Mouse (Mus musculus): Measurements from ENCODE around the gene Tmem52. TPM values are rescaled to one million over a fixed set of nuclear protein-coding genes. Genes with fewer than 3 reads are reported as not detected.

Tmem52 gene
- polyA plus RNA-seq, 1 experiment = not detected

DNA sequence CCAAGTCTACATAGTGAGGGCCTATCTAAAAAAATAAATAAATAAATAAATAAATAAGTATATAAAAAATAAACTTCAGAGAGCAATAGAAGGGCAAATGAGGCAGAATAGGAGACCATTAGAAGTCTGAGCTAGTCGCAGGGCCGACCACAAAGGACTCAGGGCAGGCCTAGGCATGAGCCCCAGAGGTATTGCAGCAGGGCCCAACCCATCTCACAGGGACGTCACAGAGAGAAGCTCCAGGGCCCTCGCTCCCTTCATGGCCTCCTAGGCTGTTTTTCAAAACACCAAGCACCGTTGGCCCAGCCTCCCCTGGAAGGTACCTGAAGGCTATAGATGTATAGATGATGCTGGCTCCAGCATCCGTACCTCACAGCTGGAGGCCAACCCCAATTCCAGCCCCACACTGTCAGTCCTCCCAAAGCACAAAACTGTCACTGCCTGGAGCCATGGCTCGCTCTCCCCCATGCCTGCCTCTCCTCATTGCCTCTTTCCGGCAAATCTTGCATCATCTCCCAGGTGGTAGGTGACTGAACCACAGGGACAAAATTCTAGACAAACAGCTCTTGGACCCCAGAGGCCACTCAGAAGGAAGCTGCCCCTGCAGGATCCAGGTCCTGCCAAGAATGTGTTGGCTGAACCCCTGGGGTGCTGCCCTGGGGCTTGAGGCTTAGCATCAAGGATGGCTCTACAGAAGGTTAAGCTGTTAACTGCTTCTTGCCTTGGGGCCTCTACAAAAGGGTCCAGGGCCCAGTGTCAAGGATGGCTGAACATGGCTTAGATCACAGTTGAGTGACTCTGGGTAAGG, 14.0 kb downstream of the Tmem52 start:
- H3K79me2 ChIP-seq (ENCODE audit: control insufficient read depth, insufficient read depth) = no peaks in the 10 kb centered on the region
- H3K27me3 ChIP-seq (ENCODE audit: control insufficient read depth, insufficient read depth, insufficient read length) = peaks cover 2% of the 10 kb centered on the region
- no peak for TF ChIP-seq TCF12 (IDR thresholded peaks at IDR 0.05; ENCODE audit: insufficient read depth, poor library complexity, severe bottlenecking)
- TF ChIP-seq SRF (IDR thresholded peaks at IDR 0.05; ENCODE audit: control insufficient read depth, insufficient read length, low read depth) = no peak
- TF ChIP-seq REST (IDR thresholded peaks at IDR 0.05; ENCODE audit: insufficient read depth, insufficient read length) = no peak
- TF ChIP-seq CEBPB (IDR thresholded peaks at IDR 0.05; ENCODE audit: insufficient read depth, poor library complexity, severe bottlenecking) = peak; percentile 79
- TF ChIP-seq POLR2AphosphoS2 (IDR thresholded peaks at IDR 0.05; ENCODE audit: insufficient read length, low read depth) = no peak
- no peak for TF ChIP-seq POLR2A (IDR thresholded peaks at IDR 0.05; ENCODE audit: insufficient read length, low read depth)
- H3K36me3 ChIP-seq (ENCODE audit: control insufficient read depth, insufficient read depth) = no peaks in the 10 kb centered on the region
- H3K4me2 ChIP-seq (ENCODE audit: low read depth) = no peak overlapping the region
- no peak overlapping the region for H3ac ChIP-seq (ENCODE audit: control insufficient read depth, insufficient read length)
- no peak overlapping the region for H3K4me3 ChIP-seq

DNA sequence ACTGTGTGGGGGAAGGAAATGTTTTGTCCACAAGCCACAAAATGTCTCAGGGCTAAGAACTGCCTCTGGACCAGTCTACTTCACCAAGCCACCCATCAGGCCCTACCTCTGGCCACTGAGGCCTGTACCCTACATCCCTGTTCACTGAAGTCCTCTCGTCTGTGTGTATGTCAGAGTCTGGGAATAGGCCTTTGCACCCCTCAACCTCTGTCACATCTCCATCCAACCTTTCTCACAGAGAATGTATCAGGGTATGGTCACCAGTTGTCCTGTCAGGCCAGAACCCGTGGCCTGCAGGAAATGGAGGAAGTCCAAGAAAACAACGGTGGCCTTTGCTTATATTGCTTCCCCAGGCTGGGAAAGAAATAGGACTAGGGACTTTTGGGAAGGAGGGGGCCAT, 16.6 kb downstream of the Tmem52 start:
- Histone ChIP-seq H3ac (ENCODE audit: control insufficient read depth, insufficient read length) (no peak overlapping the region), H3K79me2 (ENCODE audit: control insufficient read depth, insufficient read depth) (peaks cover 5% of the 10 kb centered on the region), H3K4me3 (no peak overlapping the region), H3K36me3 (ENCODE audit: control insufficient read depth, insufficient read depth) (no peaks in the 10 kb centered on the region), H3K4me2 (ENCODE audit: low read depth) (no peak overlapping the region), H3K27me3 (ENCODE audit: control insufficient read depth, insufficient read depth, insufficient read length) (no peaks in the 10 kb centered on the region)
- TF ChIP-seq MAX (IDR thresholded peaks at IDR 0.05; ENCODE audit: low read depth) (no peak), MYOG (IDR thresholded peaks at IDR 0.05; ENCODE audit: control insufficient read depth in 1 of 3, insufficient read depth in 1 of 3, insufficient read length in 2 of 3, low read depth in 2 of 3) (no peak), MYOD1 (IDR thresholded peaks at IDR 0.05; ENCODE audit: control insufficient read depth in 1 of 3, insufficient read length in 2 of 3, low read depth in 2 of 3) (no peak), REST (IDR thresholded peaks at IDR 0.05; ENCODE audit: insufficient read depth, insufficient read length) (no peak), TCF3 (IDR thresholded peaks at IDR 0.05; ENCODE audit: insufficient read length, low read depth) (no peak), E2F4 (IDR thresholded peaks at IDR 0.05; ENCODE audit: insufficient read depth) (no peak), SRF (IDR thresholded peaks at IDR 0.05; ENCODE audit: control insufficient read depth, insufficient read length, low read depth) (no peak), CEBPB (IDR thresholded peaks at IDR 0.05; ENCODE audit: insufficient read depth, poor library complexity, severe bottlenecking) (no peak), TCF12 (IDR thresholded peaks at IDR 0.05; ENCODE audit: insufficient read depth, poor library complexity, severe bottlenecking) (no peak)

DNA sequence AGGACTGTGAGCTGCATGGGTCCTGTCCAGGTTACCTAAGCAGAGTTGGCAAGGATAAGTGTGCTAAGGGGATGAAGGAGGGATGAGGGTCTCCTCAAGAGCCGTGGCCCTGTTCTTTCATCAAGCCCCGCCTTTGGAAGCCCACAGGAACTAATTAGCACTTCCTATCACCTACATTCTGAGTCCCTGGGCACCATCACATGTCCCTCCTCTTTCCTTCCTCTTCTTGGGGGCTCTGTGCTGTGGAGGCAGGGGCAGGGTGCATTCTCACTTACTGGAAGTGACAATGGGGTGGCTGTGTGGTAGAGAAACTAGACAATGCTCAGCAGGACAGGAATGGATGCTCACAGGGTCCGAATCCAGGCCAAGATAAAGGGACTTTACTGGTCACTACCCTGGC, 18.8 kb downstream of the Tmem52 start:
- TF ChIP-seq E2F4 (IDR thresholded peaks at IDR 0.05; ENCODE audit: insufficient read depth) = no peak
- TF ChIP-seq CEBPB (IDR thresholded peaks at IDR 0.05; ENCODE audit: insufficient read depth, poor library complexity, severe bottlenecking) = no peak
- TF ChIP-seq USF1 (IDR thresholded peaks at IDR 0.05; ENCODE audit: low read depth) = no peak
- no peak for TF ChIP-seq SRF (IDR thresholded peaks at IDR 0.05; ENCODE audit: control insufficient read depth, insufficient read length, low read depth)
- TF ChIP-seq TCF3 (IDR thresholded peaks at IDR 0.05; ENCODE audit: insufficient read length, low read depth) = no peak
- no peak for TF ChIP-seq POLR2AphosphoS2 (IDR thresholded peaks at IDR 0.05; ENCODE audit: insufficient read length, low read depth)
- no peak for TF ChIP-seq REST (IDR thresholded peaks at IDR 0.05; ENCODE audit: insufficient read depth, insufficient read length)
- TF ChIP-seq MYOG (IDR thresholded peaks at IDR 0.05; ENCODE audit: control insufficient read depth in 1 of 3, insufficient read depth in 1 of 3, insufficient read length in 2 of 3, low read depth in 2 of 3) = no peak
- no peak for TF ChIP-seq MYOD1 (IDR thresholded peaks at IDR 0.05; ENCODE audit: control insufficient read depth in 1 of 3, insufficient read length in 2 of 3, low read depth in 2 of 3)
- TF ChIP-seq MAX (IDR thresholded peaks at IDR 0.05; ENCODE audit: low read depth) = no peak
- TF ChIP-seq TCF12 (IDR thresholded peaks at IDR 0.05; ENCODE audit: insufficient read depth, poor library complexity, severe bottlenecking) = no peak
- no peak for TF ChIP-seq POLR2A (IDR thresholded peaks at IDR 0.05; ENCODE audit: insufficient read length, low read depth)
- Histone ChIP-seq H3ac (ENCODE audit: control insufficient read depth, insufficient read length) (no peak overlapping the region), H3K27me3 (ENCODE audit: control insufficient read depth, insufficient read depth, insufficient read length) (no peaks in the 10 kb centered on the region), H3K36me3 (ENCODE audit: control insufficient read depth, insufficient read depth) (no peaks in the 10 kb centered on the region), H3K4me2 (ENCODE audit: low read depth) (no peak overlapping the region), H3K79me2 (ENCODE audit: control insufficient read depth, insufficient read depth) (peaks cover 18% of the 10 kb centered on the region), H3K4me3 (no peak overlapping the region)

DNA sequence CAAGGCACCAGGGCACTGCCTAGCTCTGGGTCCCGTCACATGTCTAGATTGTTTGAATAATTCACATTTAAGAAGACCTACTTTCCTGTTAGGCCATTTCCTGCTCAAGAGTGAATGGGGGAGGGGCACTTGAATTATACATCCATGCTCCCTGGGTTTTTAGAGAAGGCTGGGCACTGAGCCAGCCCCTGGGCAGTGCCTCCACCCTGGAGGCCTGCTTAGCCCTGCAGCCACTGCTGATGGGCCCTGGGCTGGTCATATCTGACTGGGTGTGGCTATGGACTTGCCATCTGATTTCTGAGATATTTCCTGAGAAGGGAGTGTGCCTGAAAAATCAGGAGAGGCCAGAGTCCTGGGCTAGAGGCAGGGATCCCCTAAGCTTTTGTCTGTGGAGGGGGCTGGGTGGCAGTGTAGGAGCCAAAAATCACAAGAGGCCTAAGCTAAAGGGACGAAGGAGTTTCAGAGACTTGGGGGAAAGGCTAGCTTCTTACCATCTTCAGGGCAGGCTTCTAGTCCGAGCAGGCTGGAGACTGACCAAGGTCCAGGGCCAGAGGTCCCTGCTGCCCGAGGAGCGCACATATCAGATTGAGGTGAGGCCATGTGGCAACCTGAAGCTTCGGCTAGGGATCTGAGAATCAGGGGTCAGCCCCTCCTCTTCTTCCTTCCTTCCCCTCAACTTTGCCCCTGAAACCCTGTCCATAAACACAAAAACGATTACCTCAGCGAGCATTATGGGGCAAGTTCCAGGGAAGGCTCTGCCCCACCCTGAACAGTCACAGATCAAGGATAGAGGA, 19.5 kb downstream of the Tmem52 start:
- Histone ChIP-seq H3K4me2 (ENCODE audit: low read depth) (peak overlapping the region; percentile 65), H3K27me3 (ENCODE audit: control insufficient read depth, insufficient read depth, insufficient read length) (no peaks in the 10 kb centered on the region), H3K36me3 (ENCODE audit: control insufficient read depth, insufficient read depth) (no peaks in the 10 kb centered on the region), H3K4me3 (no peak overlapping the region), H3K79me2 (ENCODE audit: control insufficient read depth, insufficient read depth) (peaks cover 25% of the 10 kb centered on the region), H3ac (ENCODE audit: control insufficient read depth, insufficient read length) (no peak overlapping the region)
- TF ChIP-seq POLR2A (IDR thresholded peaks at IDR 0.05; ENCODE audit: insufficient read length, low read depth) = peak; percentile 46
- no peak for TF ChIP-seq MYOG (IDR thresholded peaks at IDR 0.05; ENCODE audit: control insufficient read depth in 1 of 3, insufficient read depth in 1 of 3, insufficient read length in 2 of 3, low read depth in 2 of 3)
